Comparison of ENCODE assay signal across 22 mouse cellular contexts in the genomic region with DNA sequence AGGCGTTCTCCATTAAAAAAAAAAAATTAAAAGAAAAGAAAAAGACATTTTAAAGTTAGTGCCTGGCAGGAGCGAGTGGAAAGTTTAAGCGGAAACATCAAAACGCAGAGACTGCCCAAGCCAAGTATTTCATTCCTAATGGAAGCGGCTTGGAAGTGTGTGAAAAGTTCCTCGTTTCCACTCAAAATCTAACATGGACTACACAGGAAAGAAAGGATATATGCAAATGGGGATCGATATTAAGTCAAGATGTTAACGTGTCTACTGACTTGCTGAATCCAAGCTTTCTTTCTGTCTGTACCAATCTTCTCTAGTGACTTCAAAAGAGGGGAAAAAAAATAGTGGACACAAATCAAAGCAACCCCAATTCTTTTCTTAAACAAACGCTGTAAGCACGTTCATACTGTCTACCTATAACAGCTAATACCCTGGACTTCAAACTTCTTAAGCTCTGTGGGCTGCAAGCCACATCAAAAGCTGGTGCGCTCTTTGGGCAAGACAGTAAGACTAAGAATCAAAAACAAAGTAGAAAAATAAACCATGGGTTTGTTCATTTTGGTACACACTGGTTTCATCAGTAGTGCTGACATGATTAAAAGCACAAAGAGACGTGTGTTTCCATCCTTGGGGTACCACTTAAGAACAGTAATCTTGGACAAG. TPM values are rescaled to one million over a fixed set of nuclear protein-coding genes. Genes with fewer than 3 reads are reported as not detected.
DNase-seq lines count a peak whose midpoint lies in the region; ATAC-seq and TF ChIP-seq lines count a peak whose summit lies in the region.
"Had no signal": no experiment of that assay in that cellular context is flagged by ENCODE, and none has a peak within 500 bp of the region (broad histone marks: within the 10 kb centered on the region; RNA-seq: fewer than 3 reads in every experiment).

No protein-coding gene starts in this region.

- H3K9ac ChIP-seq in heart, embryonic 12.5 days, result no peak overlapping the region
- no peak overlapping the region for H3K9ac ChIP-seq in lung, postnatal 0 days (replicated peaks; ENCODE audit: low read depth)
- H3K9ac ChIP-seq: forebrain, embryonic 13.5 days; liver, embryonic 15.5 days; midbrain, embryonic 15.5 days had no signal

- ATAC-seq in heart, embryonic 12.5 days (ENCODE audit: insufficient number of reproducible peaks, low FRiP score), result no peak
- ATAC-seq in lung, postnatal 0 days, result no peak
- peak; percentile 51 for ATAC-seq in inflammation-experienced regulatory T-cells, adult 6 months
- ATAC-seq: forebrain, embryonic 13.5 days; hindbrain, embryonic 16.5 days; midbrain, embryonic 15.5 days had no signal

- peak; percentile 40 for DNase-seq in heart, adult 11 months
- no peak for DNase-seq in lung, postnatal 0 days (ENCODE audit: low spot score)
- DNase-seq in lung, postnatal 25 days (ENCODE audit: low spot score), result no peak
- DNase-seq in left cerebral cortex, adult 8-10 months (ENCODE audit: low spot score in 2 of 2), result no peak
- no peak for DNase-seq in Muller cell, postnatal 12 days (ENCODE audit: inconsistent ontology term)
- DNase-seq in testis, postnatal 10 days (ENCODE audit: low spot score), result no peak
- DNase-seq: adrenal gland, postnatal 14 days; cerebellum, adult 11 months; cerebellum, postnatal 14 days; gastrocnemius, postnatal 10 days; kidney, adult 18-20 months; kidney, postnatal 14 days; right cerebral cortex, postnatal 25 days had no signal

- TF ChIP-seq CTCF in lung, postnatal 0 days (IDR thresholded peaks at IDR 0.05), result no peak

- H3K36me3 ChIP-seq in heart, embryonic 12.5 days, result peaks cover 4% of the 10 kb centered on the region
- peaks cover 3% of the 10 kb centered on the region; the same call in 1 of the 2 replicates for H3K36me3 ChIP-seq in lung, postnatal 0 days (ENCODE audit: insufficient read depth, low read length)
- H3K36me3 ChIP-seq: midbrain, embryonic 15.5 days had no signal

- no peak overlapping the region for H3K4me3 ChIP-seq in heart, embryonic 12.5 days
- H3K4me3 ChIP-seq in lung, postnatal 0 days (ENCODE audit: low read depth, low read length), result no peak overlapping the region
- H3K4me3 ChIP-seq: erythroblast, embryonic 14.5 days; forebrain, embryonic 13.5 days; heart, embryonic 10.5 days; layer of hippocampus, adult 2 months; liver, embryonic 15.5 days; midbrain, embryonic 15.5 days had no signal

- no peak overlapping the region for H3K27ac ChIP-seq in heart, embryonic 12.5 days (ENCODE audit: poor library complexity, severe bottlenecking)
- peak overlapping the region; percentile 39 for H3K27ac ChIP-seq in lung, postnatal 0 days (ENCODE audit: low read length)
- H3K27ac ChIP-seq: forebrain, embryonic 13.5 days; heart, embryonic 10.5 days; layer of hippocampus, adult 2 months; liver, embryonic 15.5 days; midbrain, embryonic 15.5 days had no signal

- 85% methylated on average over 12 of the region's 12 CpGs for whole genome bisulfite sequencing in heart, embryonic 12.5 days
- 69% methylated on average over 12 of the region's 12 CpGs for WGBS in lung, postnatal 0 days

- no peaks in the 10 kb centered on the region for H3K27me3 ChIP-seq in heart, embryonic 12.5 days (replicated peaks)
- H3K27me3 ChIP-seq in lung, postnatal 0 days (replicated peaks; ENCODE audit: insufficient read depth, low read length), result no peaks in the 10 kb centered on the region
- H3K27me3 ChIP-seq: forebrain, embryonic 13.5 days; liver, embryonic 15.5 days; midbrain, embryonic 15.5 days had no signal

- no peak for TF ChIP-seq EP300 in lung, postnatal 0 days (IDR thresholded peaks at IDR 0.05)

- peaks cover 9% of the 10 kb centered on the region; the same call in 1 of the 2 replicates for H3K4me1 ChIP-seq in heart, embryonic 12.5 days (replicated peaks)
- peaks cover 4% of the 10 kb centered on the region; the same call in 1 of the 2 replicates for H3K4me1 ChIP-seq in lung, postnatal 0 days (ENCODE audit: insufficient read depth, low read depth, low read length)
- H3K4me1 ChIP-seq: heart, embryonic 10.5 days; midbrain, embryonic 15.5 days had no signal

- no peak overlapping the region for H3K4me2 ChIP-seq in heart, embryonic 12.5 days
- no peak overlapping the region for H3K4me2 ChIP-seq in lung, postnatal 0 days (replicated peaks; ENCODE audit: low read depth, low read length)
- H3K4me2 ChIP-seq: forebrain, embryonic 13.5 days; liver, embryonic 15.5 days; midbrain, embryonic 15.5 days had no signal

- no peaks in the 10 kb centered on the region for H3K9me3 ChIP-seq in heart, embryonic 12.5 days (replicated peaks)
- H3K9me3 ChIP-seq in lung, postnatal 0 days (ENCODE audit: low read length), result no peaks in the 10 kb centered on the region
- H3K9me3 ChIP-seq: forebrain, embryonic 13.5 days; heart, embryonic 10.5 days; liver, embryonic 15.5 days; midbrain, embryonic 15.5 days had no signal

RNA-seq across cellular contexts. Expression of a gene that starts 54.5 kb away (rescaled TPM):
- 14.8 and 18.1 TPM in 2 replicates for polyA plus RNA-seq in heart, embryonic 12.5 days (2016; fragmentation: Nextera tagmentation; extraction: Ambion mirVana)
- polyA plus RNA-seq in lung, postnatal 0 days (2015; fragmentation: Nextera tagmentation; extraction: Ambion mirVana), result 26.3 and 28.1 TPM in 2 replicates
- polyA plus RNA-seq in inflammation-experienced regulatory T-cells, adult 6 months (2017; shearing (Covaris generic)), result 10 to 100 TPM; 78.0 to 94.8 (median 90.1) TPM
- total RNA-seq in left cerebral cortex, adult 8-10 months (2022), result 100 to 1,000 TPM; 124 to 134 (median 126) TPM
